Mouse (Mus musculus) embryonic facial prominence, embryonic 12.5 days (tissue): ENCODE measurements around the gene Hspa1l. TPM values are rescaled to one million over a fixed set of nuclear protein-coding genes. Genes with fewer than 3 reads are reported as not detected.
"Not testable (repeated sequence)": the region's sequence is repeated elsewhere in the genome, so short reads cannot be mapped to it uniquely, and the experiment has no call there.

ENCODE experiments used
- ATAC-seq: fragments of 200-750 bp; cut with Nextera tagmentation; 2 replicates; pipeline ENCODE4 v1.8.0; 2017; ENCODE audit not compliant: insufficient number of reproducible peaks, insufficient read depth, low FRiP score, low TSS enrichment
- H3K27ac ChIP-seq: fragments of 300-500 bp; sonication (generic); 2 replicates; pipeline ENCODE4 v1.5.1; 2016; ENCODE audit warnings: mild to moderate bottlenecking
- H3K27me3 ChIP-seq: fragments of 300-500 bp; sonication (generic); 2 replicates; pipeline ENCODE4 v1.6.1; 2016; ENCODE audit warnings: mild to moderate bottlenecking, moderate library complexity
- H3K36me3 ChIP-seq: fragments of 300-500 bp; sonication (generic); 2 replicates; pipeline ENCODE4 v1.6.1; 2016; ENCODE audit warnings: mild to moderate bottlenecking
- H3K4me1 ChIP-seq: fragments of 300-500 bp; sonication (generic); 2 replicates; pipeline ENCODE4 v1.6.1; 2016
- H3K4me2 ChIP-seq: fragments of 300-500 bp; sonication (generic); replicated peaks from 2 replicates; pipeline ENCODE4 v1.6.1; 2016; ENCODE audit warnings: mild to moderate bottlenecking, moderate library complexity
- H3K4me3 ChIP-seq: fragments of 300-500 bp; sonication (generic); 2 replicates; pipeline ENCODE4 v1.5.1; 2016; ENCODE audit warnings: mild to moderate bottlenecking
- H3K9ac ChIP-seq: fragments of 300-500 bp; sonication (generic); 2 replicates; pipeline ENCODE4 v1.6.1; 2016; ENCODE audit warnings: mild to moderate bottlenecking, moderate library complexity
- H3K9me3 ChIP-seq: fragments of 300-500 bp; sonication (generic); 2 replicates; pipeline ENCODE4 v1.6.1; 2016; ENCODE audit warnings: mild to moderate bottlenecking, moderate library complexity
- WGBS: fragments of 180-500 bp; shearing (Covaris S2); methylation state at CpG from one replicate; pipeline ENCODE4 v1.1.7; 2016; 5-methylcytosine and 5-hydroxymethylcytosine counted together
- polyA plus RNA-seq: library from polyadenylated mRNA; unstranded; fragments of >200 nt; fragmentation: Nextera tagmentation; extraction: Ambion mirVana; gene quantifications from 2 replicates; pipeline ENCODE4 v1.2.1, GENCODE M21; 2016

Gene Hspa1l
- polyA plus RNA-seq, 1 experiment from 2014 or later: 0.99 TPM

DNA sequence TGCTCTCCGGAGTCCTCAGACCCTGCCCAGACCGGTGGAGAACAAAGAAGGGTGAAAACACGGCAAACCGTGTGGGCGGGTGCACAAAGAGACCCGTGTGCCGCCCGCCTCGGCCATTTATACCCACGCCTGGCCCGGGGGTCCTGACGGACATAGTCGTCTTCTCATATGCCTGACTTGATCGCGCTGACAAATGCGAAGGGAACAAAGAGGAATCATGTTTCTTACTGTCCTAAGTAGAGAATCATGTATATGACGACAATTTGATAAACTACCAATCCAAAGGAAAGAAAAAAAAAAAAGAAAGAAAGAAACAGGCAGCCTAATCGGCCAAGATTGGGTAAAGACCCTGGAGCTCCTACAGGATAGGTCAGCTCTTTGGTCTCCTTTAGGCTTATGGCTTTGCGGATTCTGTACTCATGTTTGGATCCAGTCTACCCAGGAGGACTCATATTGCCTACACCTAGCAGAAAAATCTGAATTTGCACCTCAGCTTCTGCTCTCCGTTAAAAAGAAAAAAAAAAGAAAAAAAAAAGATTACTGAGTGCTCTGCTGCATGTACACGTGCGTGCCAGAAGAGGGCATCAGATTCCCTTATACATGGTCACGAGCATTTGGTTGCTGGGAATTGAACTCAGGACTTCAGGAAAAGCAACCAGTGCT lies 20.0 kb upstream of the Hspa1l start:
- WGBS: under 1% methylated on average over 23 of the region's 23 CpGs
- Histone ChIP-seq H3K4me1 (peaks cover 9% of the 10 kb centered on the region), H3K4me3 (peak overlapping the region; percentile 87), H3K27me3 (peaks cover 8% of the 10 kb centered on the region; the same call in 1 of the 2 replicates), H3K27ac (peak overlapping the region; percentile 95), H3K9me3 (no peaks in the 10 kb centered on the region), H3K36me3 (peaks cover 18% of the 10 kb centered on the region), H3K4me2 (peak overlapping the region; percentile 83), H3K9ac (peak overlapping the region; percentile 99)
- peak; percentile 68; the same call in 1 of the 2 replicates for ATAC-seq

- Histone ChIP-seq H3K9ac (no peak overlapping the region), H3K27me3 (peaks cover 8% of the 10 kb centered on the region; the same call in 1 of the 2 replicates), H3K4me1 (peaks cover 9% of the 10 kb centered on the region), H3K36me3 (peaks cover 18% of the 10 kb centered on the region), H3K27ac (peak overlapping the region; percentile 95; the same call in 1 of the 2 replicates), H3K4me2 (peak overlapping the region; percentile 83; the same call in 1 of the 2 replicates), H3K4me3 (peak overlapping the region; percentile 87), H3K9me3 (no peaks in the 10 kb centered on the region)
- ATAC-seq: no peak
- 91% methylated on average over 3 of the region's 3 CpGs for WGBS
Measured at GRCm38 (mm10) chr17:34953258-34953657, 19.2 kb upstream of the Hspa1l start.

DNA sequence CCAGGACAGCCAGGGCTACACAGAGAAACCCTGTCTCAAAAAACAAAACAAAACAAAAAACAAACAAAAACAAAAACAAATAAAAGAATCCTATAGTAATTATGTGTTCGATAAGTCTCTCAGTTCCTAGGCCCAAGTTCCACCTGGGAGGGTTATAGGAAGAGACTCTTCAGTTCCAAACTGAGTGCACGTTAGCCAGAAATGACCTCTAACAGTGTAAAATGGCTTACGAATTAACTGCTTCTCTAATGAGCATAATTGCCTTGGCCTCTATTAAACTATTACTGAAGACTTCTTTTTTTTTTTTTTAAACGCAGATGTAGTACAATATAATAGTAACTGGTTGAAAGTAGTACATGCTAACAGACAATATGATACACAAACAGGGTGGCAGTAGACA lies 18.6 kb upstream of the Hspa1l start:
- Histone ChIP-seq H3K4me3 (no peak overlapping the region), H3K27ac (no peak overlapping the region), H3K27me3 (peaks cover 8% of the 10 kb centered on the region; the same call in 1 of the 2 replicates), H3K4me2 (no peak overlapping the region), H3K4me1 (peaks cover 9% of the 10 kb centered on the region), H3K9ac (no peak overlapping the region), H3K9me3 (no peaks in the 10 kb centered on the region), H3K36me3 (peaks cover 18% of the 10 kb centered on the region)
- WGBS: 86% methylated on average over 4 of the region's 4 CpGs
- no peak for ATAC-seq

- Histone ChIP-seq H3K27ac (no peak overlapping the region), H3K4me1 (peaks cover 9% of the 10 kb centered on the region), H3K36me3 (peaks cover 12% of the 10 kb centered on the region), H3K9ac (no peak overlapping the region), H3K27me3 (peaks cover 8% of the 10 kb centered on the region; the same call in 1 of the 2 replicates), H3K4me3 (no peak overlapping the region), H3K9me3 (no peaks in the 10 kb centered on the region), H3K4me2 (no peak overlapping the region)
- WGBS: 46% methylated on average over 4 of the region's 4 CpGs
- ATAC-seq: no peak
Measured at GRCm38 (mm10) chr17:34954831-34955230, 17.7 kb upstream of the Hspa1l start.

- H3K9me3 ChIP-seq: no peaks in the 10 kb centered on the region
- H3K4me2 ChIP-seq: no peak overlapping the region
- no peak overlapping the region for H3K4me3 ChIP-seq
- H3K27me3 ChIP-seq: peaks cover 8% of the 10 kb centered on the region; the same call in 1 of the 2 replicates
- ATAC-seq: no peak
- H3K27ac ChIP-seq: no peak overlapping the region
- H3K4me1 ChIP-seq: peaks cover 7% of the 10 kb centered on the region
- H3K36me3 ChIP-seq: peaks cover 1% of the 10 kb centered on the region
- 83% methylated on average over 3 of the region's 3 CpGs for WGBS
- no peak overlapping the region for H3K9ac ChIP-seq
Measured at GRCm38 (mm10) chr17:34955884-34956283, 16.6 kb upstream of the Hspa1l start.

DNA sequence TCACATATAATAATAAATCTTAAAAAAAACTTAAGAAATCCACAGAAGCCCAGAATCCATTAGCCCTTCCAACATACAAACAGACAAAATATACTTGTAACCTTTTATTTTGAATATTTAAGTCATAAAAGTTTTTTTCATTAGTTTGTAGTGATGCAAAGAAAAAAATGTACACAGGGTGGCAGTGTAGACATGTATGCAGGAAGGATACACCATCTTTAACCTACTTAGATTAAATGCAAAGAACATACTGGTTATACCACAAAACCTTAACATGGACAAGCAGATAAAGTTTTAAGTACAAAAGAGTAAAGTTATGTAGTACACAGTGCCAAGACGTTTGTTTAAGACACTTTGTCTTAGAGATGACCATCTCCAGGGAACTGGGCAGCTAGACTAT lies 16.2 kb upstream of the Hspa1l start:
- no peak overlapping the region for H3K4me2 ChIP-seq
- no peaks in the 10 kb centered on the region for H3K36me3 ChIP-seq
- no peak overlapping the region for H3K4me3 ChIP-seq
- no peak overlapping the region for H3K27ac ChIP-seq
- ATAC-seq: no peak
- 0 out of 2 replicates have a peak, but pooled peaks cover 5% of the 10 kb centered on the region for H3K4me1 ChIP-seq
- no peaks in the 10 kb centered on the region for H3K9me3 ChIP-seq
- 50% methylated on average over 1 of the region's 1 CpGs for WGBS
- no peak overlapping the region for H3K9ac ChIP-seq
- peaks cover 8% of the 10 kb centered on the region for H3K27me3 ChIP-seq

GRCm38 (mm10) chr17:34957291-34957690 lies 15.2 kb upstream of the Hspa1l start:
- not testable (repeated sequence) for H3K4me2 ChIP-seq, H3K9me3 ChIP-seq, H3K4me3 ChIP-seq, H3K9ac ChIP-seq, H3K4me1 ChIP-seq, H3K36me3 ChIP-seq, H3K27ac ChIP-seq, ATAC-seq, H3K27me3 ChIP-seq
- 31% methylated on average over 37 of the region's 40 CpGs for WGBS

- H3K4me1 ChIP-seq, H3K27me3 ChIP-seq, H3K4me3 ChIP-seq, H3K4me2 ChIP-seq, H3K27ac ChIP-seq, H3K9me3 ChIP-seq, ATAC-seq, H3K36me3 ChIP-seq, H3K9ac ChIP-seq: not testable (repeated sequence)
- 27% methylated on average over 31 of the region's 40 CpGs for WGBS
Measured at GRCm38 (mm10) chr17:34957966-34958365, 14.5 kb upstream of the Hspa1l start.

DNA sequence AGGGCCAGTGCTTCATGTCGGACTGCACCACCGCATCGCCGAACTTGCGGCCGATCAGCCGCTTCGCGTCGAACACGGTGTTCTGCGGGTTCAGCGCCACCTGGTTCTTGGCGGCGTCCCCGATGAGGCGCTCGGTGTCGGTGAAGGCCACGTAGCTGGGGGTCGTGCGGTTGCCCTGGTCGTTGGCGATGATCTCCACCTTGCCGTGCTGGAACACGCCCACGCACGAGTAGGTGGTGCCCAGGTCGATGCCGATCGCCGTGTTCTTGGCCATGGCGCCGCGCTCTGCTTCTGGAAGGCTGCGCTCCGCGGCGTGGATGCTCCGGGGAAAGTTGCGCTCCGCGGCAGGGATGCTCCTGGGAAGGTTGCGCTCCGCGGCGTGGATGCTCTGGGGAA lies 13.8 kb upstream of the Hspa1l start:
- peak overlapping the region; percentile 57 for H3K4me2 ChIP-seq
- H3K9ac ChIP-seq: not testable (repeated sequence)

DNA sequence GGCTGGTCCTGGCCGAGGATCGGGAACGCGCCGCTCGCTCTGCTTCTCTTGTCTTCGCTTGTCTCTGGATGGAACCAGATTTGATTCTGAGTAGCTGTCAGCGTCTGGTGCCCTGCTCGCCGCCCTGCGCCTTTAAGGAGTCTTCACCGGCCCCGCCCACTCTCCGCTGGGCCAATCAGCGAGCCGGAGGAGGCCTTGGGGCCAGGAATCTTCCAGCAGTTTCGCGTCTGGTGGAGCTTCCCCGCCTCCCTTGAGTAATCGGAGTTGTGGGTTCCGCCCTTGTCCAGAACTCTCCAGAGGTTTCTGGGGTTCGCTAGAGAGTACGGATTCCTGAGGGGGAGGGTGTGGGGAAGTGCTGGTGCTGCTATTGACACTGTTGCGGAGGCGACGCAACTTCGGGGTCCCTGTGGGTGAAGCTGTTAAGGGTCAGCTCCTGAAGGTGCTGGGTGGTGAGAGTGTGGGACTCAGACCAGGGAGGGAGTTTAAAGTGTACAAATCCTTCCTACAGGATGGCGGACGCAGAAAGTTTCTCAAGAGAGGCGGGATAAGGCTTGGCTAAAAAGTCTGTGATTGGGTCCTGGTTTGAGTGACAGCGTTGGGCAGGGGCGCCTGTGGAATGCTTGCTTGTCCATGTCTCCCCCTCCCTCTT lies 13.2 kb upstream of the Hspa1l start, which contains the start of gene Hspa1b:
Gene Hspa1b, minus strand, starts transcription at position 109 of the 649 bp plus-strand sequence.
- not testable (repeated sequence) for H3K36me3 ChIP-seq, H3K9me3 ChIP-seq, H3K27me3 ChIP-seq, H3K4me1 ChIP-seq
- peak within 1 kb of the TSS; percentile 65 for H3K9ac ChIP-seq
- H3K4me2 ChIP-seq: peak within 1 kb of the TSS; percentile 57
- ATAC-seq: peak; percentile 84
- peak within 1 kb of the TSS; percentile 93 for H3K27ac ChIP-seq
- peak within 1 kb of the TSS; percentile 51 for H3K4me3 ChIP-seq
- under 1% methylated on average over 30 of the region's 32 CpGs for WGBS

More for the DNA sequence above, 13.8 kb upstream of the Hspa1l start:
- not testable (repeated sequence) for H3K9me3 ChIP-seq, H3K4me1 ChIP-seq, H3K36me3 ChIP-seq, H3K27ac ChIP-seq, H3K27me3 ChIP-seq
- H3K4me3 ChIP-seq: peak overlapping the region; percentile 51
- 2% methylated on average over 31 of the region's 47 CpGs for WGBS
- ATAC-seq: peak; percentile 12; the same call in 1 of the 2 replicates

DNA sequence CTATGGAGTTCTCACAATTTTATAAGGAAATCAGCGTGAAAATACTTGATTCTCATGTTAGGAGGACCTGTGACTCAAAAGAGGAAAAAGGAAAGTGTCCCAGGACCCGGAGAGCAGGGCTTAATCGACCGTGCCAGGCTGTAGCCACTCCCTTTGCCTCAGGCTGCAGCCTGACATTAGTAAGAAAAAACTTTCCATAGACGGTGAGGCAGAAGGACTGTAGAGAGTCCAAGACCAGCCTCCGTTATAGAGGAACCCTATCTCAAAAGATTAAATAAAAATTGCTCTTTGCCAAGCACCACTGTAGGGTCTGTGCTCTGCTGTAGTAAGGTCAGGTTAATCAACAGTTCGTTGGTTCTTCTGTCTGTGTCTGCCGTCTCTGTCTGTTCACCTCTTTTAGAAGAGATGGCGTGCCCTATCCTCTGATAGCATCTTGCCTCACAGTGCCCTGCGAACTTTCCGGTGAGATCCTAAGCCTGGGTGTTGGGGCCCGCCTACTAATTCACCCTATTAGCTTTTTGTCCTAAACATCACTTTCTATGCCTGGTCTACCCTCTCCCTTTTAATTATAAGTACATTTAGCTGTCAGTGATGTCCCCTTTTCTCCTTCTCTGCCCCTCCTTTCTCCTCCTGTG lies 12.5 kb upstream of the Hspa1l start:
- Histone ChIP-seq H3K4me2 (peak overlapping the region; percentile 57), H3K27me3 (peaks cover 8% of the 10 kb centered on the region), H3K27ac (peak overlapping the region; percentile 93), H3K9ac (peak overlapping the region; percentile 31), H3K4me1 (0 out of 2 replicates have a peak, but pooled peaks cover 5% of the 10 kb centered on the region), H3K9me3 (no peaks in the 10 kb centered on the region), H3K36me3 (no peaks in the 10 kb centered on the region), H3K4me3 (peak overlapping the region; percentile 51)
- ATAC-seq: no peak
- 11% methylated on average over 12 of the region's 12 CpGs for WGBS
